Mouse (Mus musculus) MN1 (cell line): Measurements from ENCODE around the gene Prr30.
"Not testable (repeated sequence)": the region's sequence is repeated elsewhere in the genome, so short reads cannot be mapped to it uniquely, and the experiment has no call there.

ENCODE experiments used
- DNase-seq: peaks from one replicate; pipeline ENCODE4 v3.0.0-alpha.2; 2016; ENCODE audit warnings: low spot score

The Prr30 gene

GRCm38 (mm10) chr14:101200230-101200629 is at the start of gene Prr30:
Gene Prr30 (minus strand): TSS chr14:101200330.
- no peak for DNase-seq

DNA sequence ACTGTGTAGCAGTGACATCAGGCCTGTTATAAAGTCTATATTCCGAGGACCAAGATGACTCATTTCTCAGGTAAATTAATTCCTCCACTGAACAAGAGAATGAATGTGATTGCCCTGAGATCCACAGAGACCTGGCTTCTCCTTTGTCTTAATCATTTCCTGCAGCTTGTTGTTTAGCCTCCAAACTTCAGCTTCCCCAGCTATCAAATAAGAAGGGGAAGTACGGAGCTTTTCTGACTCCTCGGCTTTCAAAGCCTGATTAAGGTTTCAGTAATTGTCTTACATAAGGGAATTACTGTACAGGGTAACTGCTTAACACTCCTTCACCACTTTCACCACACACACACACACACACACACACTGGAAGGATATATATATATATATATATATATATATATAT is 46.7 kb upstream of the Prr30 start:
- DNase-seq: no peak

DNA sequence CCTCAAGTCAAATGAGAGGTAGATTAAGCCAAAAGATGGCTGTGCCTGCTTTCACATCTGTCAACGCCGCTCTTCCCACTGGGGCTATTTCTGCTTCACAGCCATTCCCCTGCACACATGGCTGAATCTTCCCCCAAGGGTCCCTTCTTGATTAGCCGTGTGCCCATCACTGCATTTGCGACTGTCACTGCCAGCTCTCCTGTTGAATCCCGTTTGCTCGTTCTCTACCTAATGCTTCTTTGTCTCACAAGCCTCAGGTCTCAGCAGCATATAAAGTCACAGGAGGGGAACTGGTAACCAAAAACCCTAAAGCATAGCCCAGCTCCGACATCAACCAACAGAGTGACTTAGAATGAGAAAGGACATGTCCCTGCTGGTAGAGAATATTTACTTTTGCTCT is 45.6 kb upstream of the Prr30 start:
- no peak for DNase-seq

DNA sequence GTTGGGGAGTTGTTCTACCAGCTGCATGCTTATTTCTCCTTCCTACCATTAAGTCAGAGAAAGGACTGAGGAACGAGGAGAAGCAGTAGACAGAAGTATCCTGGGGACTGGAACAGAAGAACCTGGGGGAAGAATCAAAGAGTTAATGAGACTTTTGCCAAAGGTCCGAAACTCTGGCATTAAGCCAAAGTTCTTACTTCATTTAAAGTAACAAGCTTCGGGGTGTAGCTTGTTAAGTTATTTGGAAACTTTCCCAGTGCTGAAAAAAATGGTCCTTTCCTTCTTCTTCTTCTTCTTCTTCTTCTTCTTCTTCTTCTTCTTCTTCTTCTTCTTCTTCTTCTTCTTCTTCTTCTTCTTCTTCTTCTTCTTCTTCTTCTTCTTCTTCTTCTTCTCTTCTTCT is 44.3 kb upstream of the Prr30 start:
- DNase-seq: not testable (repeated sequence)

GRCm38 (mm10) chr14:101237965-101238364 is 37.8 kb upstream of the Prr30 start:
- DNase-seq: no peak

GRCm38 (mm10) chr14:101229068-101229467 is 28.9 kb upstream of the Prr30 start:
- DNase-seq: no peak

DNA sequence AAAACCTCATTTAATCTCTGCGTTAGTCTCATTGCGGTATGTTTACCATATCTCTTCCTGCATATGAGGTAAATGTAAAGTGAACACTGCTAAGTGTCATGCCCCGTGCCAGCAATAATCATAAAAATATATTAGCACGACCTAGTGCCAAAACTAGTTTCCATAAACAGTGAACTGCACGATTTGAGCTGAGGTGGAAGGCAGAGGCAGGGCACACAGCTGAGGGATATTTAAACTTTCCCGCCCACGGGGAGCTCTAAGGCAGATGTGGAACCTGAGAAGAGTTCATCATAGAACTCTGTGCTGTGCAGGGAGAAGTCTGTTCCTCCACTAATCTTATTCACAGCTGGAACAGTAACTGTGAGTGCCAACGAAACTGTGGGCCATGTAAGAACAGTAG is 22.2 kb upstream of the Prr30 start:
- no peak for DNase-seq

DNA sequence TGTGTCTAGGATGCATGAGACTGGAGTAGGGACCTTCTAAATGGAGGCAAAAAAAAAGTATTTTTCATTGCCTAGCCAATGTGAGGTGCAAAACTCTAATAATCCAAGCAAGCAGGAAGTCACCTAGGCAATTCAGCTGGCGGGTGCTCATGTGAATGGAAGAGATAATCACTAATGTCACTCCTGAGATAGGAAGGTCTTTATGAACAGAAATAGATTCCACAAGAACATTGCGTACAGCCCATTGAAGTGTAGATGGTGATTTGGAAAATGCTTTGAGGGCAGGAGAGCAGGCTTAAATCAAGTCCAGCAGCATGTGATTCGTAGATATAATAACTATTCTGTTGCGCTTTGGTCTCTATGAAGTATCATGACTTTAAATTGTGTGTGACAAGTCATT is 27.9 kb downstream of the Prr30 start:
- no peak for DNase-seq
